Mouse (Mus musculus): ENCODE results near the gene Wfdc12. TPM values are rescaled to one million over a fixed set of nuclear protein-coding genes. Genes with fewer than 3 reads are reported as not detected.

The Wfdc12 gene
- not detected for polyA plus RNA-seq (2017; shearing (Covaris generic))

DNA sequence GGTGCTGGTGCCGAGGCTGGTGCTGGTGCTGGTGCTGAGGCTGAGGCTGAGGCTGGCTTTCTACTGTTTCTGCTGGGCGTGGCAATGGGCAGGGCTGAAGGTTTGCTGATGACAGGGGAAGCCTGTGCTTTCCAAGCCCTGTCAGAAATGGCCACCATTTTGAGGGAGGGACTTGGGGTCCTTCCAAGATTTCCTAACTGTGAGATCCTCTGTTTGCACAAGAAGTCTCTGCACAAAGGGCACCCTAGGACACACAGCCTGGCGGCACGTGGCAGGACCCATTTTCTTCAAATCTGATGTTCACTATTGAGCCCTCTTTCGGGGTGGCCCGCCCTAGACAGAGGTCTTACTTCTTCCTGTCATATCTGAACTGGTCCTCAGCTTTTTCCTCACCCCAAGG lies at the start of gene Wfdc12:
Wfdc12 (minus strand) TSS at position 33 of the 400 bp plus-strand sequence.

GRCm38 (mm10) chr2:164238366-164238765 lies 48.0 kb upstream of the Wfdc12 start, which contains the start of gene Svs2:
Svs2 (minus strand) TSS chr2:164238466.

GRCm38 (mm10) chr2:164221522-164221921 lies 31.1 kb upstream of the Wfdc12 start, which contains the start of gene Wfdc15b:
Wfdc15b (minus strand) TSS chr2:164221660.

DNA sequence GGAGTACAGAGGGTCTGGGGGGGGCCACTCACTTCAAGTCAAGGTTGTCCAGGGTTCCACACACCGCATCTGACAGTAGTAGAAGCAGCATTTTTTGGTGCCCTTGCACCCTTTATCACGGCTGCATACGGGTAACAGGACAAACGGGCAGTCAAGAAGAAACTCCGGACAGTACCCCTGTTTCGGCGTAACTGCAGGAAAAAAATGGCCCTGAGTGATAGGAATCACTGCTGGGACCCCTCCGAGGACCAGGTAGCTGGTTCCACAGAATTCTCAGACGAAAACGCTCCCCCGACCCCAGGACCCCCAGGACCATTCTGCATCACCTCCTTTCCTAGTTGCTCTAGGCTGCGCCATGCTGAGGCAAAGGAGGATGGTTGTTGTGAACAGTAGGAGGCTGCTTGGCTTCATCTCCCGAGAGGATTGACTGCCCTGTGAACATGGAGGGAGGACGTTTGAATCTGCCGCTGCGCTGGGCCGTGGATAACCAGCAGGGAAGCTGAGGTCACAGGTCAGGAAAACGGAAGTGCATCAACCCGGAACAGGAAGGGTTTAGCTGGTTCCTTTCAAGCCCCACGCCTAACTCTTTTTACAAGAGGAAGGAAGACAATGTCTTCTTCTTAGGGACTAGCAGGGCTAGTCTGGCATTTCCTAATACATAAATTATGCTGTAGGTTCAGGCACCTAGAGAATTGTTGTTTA lies 9.4 kb upstream of the Wfdc12 start, which contains the start of gene Wfdc15a:
Wfdc15a (minus strand) TSS at position 505 of the 702 bp plus-strand sequence.

GRCm38 (mm10) chr2:164182692-164183255 lies 7.6 kb downstream of the Wfdc12 start, which contains the start of gene Wfdc5:
Wfdc5 (minus strand) TSS chr2:164182742.

GRCm38 (mm10) chr2:164170902-164171301 lies 19.5 kb downstream of the Wfdc12 start, which contains the start of gene Kcns1:
Kcns1 (minus strand) TSS chr2:164171113.

Other genes starting within 250 kb of the Wfdc12 start
- gene Ywhab, start 195.6 kb downstream of the Wfdc12 start, polyA plus RNA-seq (2017; shearing (Covaris generic)), result 131 TPM
- gene Pabpc1l, start 165.2 kb downstream of the Wfdc12 start, polyA plus RNA-seq (2017; shearing (Covaris generic)), result not detected
- 364 TPM for gene Stk4, start 120.3 kb downstream of the Wfdc12 start, polyA plus RNA-seq (2017; shearing (Covaris generic))
- 133 TPM for gene Tomm34, start 119.4 kb downstream of the Wfdc12 start, polyA plus RNA-seq (2017; shearing (Covaris generic))
- gene Kcns1, start 19.5 kb downstream of the Wfdc12 start, polyA plus RNA-seq (2017; shearing (Covaris generic)), result not detected
- not detected for gene Wfdc5, start 7.9 kb downstream of the Wfdc12 start, polyA plus RNA-seq (2017; shearing (Covaris generic))
- gene Wfdc15a, start 9.5 kb upstream of the Wfdc12 start, polyA plus RNA-seq (2017; shearing (Covaris generic)), result not detected
- not detected for gene Wfdc15b, start 31.1 kb upstream of the Wfdc12 start, polyA plus RNA-seq (2017; shearing (Covaris generic))
- not detected for gene Svs2, start 47.9 kb upstream of the Wfdc12 start, polyA plus RNA-seq (2017; shearing (Covaris generic))
- gene Svs3b, start 66.0 kb upstream of the Wfdc12 start, polyA plus RNA-seq (2017; shearing (Covaris generic)), result not detected
- not detected for gene Svs4, start 87.9 kb upstream of the Wfdc12 start, polyA plus RNA-seq (2017; shearing (Covaris generic))
- gene Svs3a, start 98.7 kb upstream of the Wfdc12 start, polyA plus RNA-seq (2017; shearing (Covaris generic)), result not detected
- gene Svs6, start 126.1 kb upstream of the Wfdc12 start, polyA plus RNA-seq (2017; shearing (Covaris generic)), result not detected
- gene Svs5, start 142.1 kb upstream of the Wfdc12 start, polyA plus RNA-seq (2017; shearing (Covaris generic)), result not detected
- gene Slpi, start 198.5 kb upstream of the Wfdc12 start, polyA plus RNA-seq (2017; shearing (Covaris generic)), result 9.0 TPM
- gene Rbpjl, start 212.5 kb upstream of the Wfdc12 start, polyA plus RNA-seq (2017; shearing (Covaris generic)), result not detected
- not detected for gene Matn4, start 214.6 kb upstream of the Wfdc12 start, polyA plus RNA-seq (2017; shearing (Covaris generic))

All from effector memory CD4-positive, alpha-beta T cell, adult 5 months (primary cell).